11 mouse cellular contexts compared by ENCODE assay signal in genomic region chr15:51083677-51084322, GRCm38 (mm10).
DNase-seq lines count a peak whose midpoint lies in the region; ATAC-seq lines count a peak whose summit lies in the region.
"Had no signal": no experiment of that assay in that cellular context is flagged by ENCODE, and none has a peak within 500 bp of the region (broad histone marks: within the 10 kb centered on the region; RNA-seq: fewer than 3 reads in every experiment).

No protein-coding gene starts in this region.

- H3K9ac ChIP-seq in heart, embryonic 12.5 days: no peak overlapping the region
- H3K9ac ChIP-seq: hindbrain, embryonic 13.5 days; midbrain, embryonic 13.5 days had no signal

- peak; percentile 64; the same call in 1 of the 2 replicates for ATAC-seq in cerebellum, adult (ENCODE audit: insufficient number of reproducible peaks, low FRiP score, low TSS enrichment)
- no peak for ATAC-seq in heart, embryonic 12.5 days (ENCODE audit: insufficient number of reproducible peaks, low FRiP score)
- ATAC-seq: midbrain, embryonic 13.5 days had no signal

- no peak overlapping the region for H3K27ac ChIP-seq in heart, embryonic 12.5 days (ENCODE audit: poor library complexity, severe bottlenecking)
- H3K27ac ChIP-seq in heart, embryonic 10.5 days: no peak overlapping the region
- H3K27ac ChIP-seq: hindbrain, embryonic 13.5 days; midbrain, embryonic 13.5 days had no signal

- intact Hi-C loops in heart, postnatal 10 days (cut with DNase I): no loop called here

- no peaks in the 10 kb centered on the region for H3K27me3 ChIP-seq in heart, embryonic 12.5 days (replicated peaks)
- no peaks in the 10 kb centered on the region for H3K27me3 ChIP-seq in heart, embryonic 10.5 days (ENCODE audit: insufficient read depth, poor library complexity, severe bottlenecking)
- H3K27me3 ChIP-seq: hindbrain, embryonic 13.5 days; midbrain, embryonic 13.5 days had no signal

- 55% methylated on average over 12 of the region's 12 CpGs for WGBS in heart, embryonic 12.5 days
- 63% methylated on average over 12 of the region's 12 CpGs for WGBS in heart, embryonic 10.5 days

- no peaks in the 10 kb centered on the region for H3K9me3 ChIP-seq in heart, embryonic 12.5 days (replicated peaks)
- H3K9me3 ChIP-seq in heart, embryonic 10.5 days: no peaks in the 10 kb centered on the region
- H3K9me3 ChIP-seq: hindbrain, embryonic 13.5 days; midbrain, embryonic 13.5 days had no signal

- no peak overlapping the region for H3K4me3 ChIP-seq in heart, embryonic 12.5 days
- no peak overlapping the region for H3K4me3 ChIP-seq in heart, embryonic 10.5 days
- H3K4me3 ChIP-seq: hindbrain, embryonic 13.5 days; midbrain, embryonic 13.5 days had no signal

- H3K4me1 ChIP-seq in heart, embryonic 12.5 days (replicated peaks): peaks cover 5% of the 10 kb centered on the region; the same call in 1 of the 2 replicates
- no peaks in the 10 kb centered on the region for H3K4me1 ChIP-seq in heart, embryonic 10.5 days
- H3K4me1 ChIP-seq: hindbrain, embryonic 13.5 days; midbrain, embryonic 13.5 days had no signal

- peak overlapping the region; percentile 55 for H3K4me2 ChIP-seq in heart, embryonic 12.5 days
- H3K4me2 ChIP-seq: hindbrain, embryonic 13.5 days; midbrain, embryonic 13.5 days had no signal

- H3K36me3 ChIP-seq in heart, embryonic 12.5 days: no peaks in the 10 kb centered on the region
- no peaks in the 10 kb centered on the region for H3K36me3 ChIP-seq in heart, embryonic 10.5 days
- H3K36me3 ChIP-seq: hindbrain, embryonic 13.5 days; midbrain, embryonic 13.5 days had no signal

- DNase-seq in cerebellum, adult 9-10 months: no peak
- no peak for DNase-seq in heart, embryonic 10.5 days (ENCODE audit: low spot score)
- DNase-seq in 3T3-L1 (ENCODE audit: low read depth, low spot score): peak; percentile 5
- peak; percentile 4 to 8 for DNase-seq in heart, postnatal 10 days
- no peak for DNase-seq in kidney, adult 18-20 months
- DNase-seq in ovary, postnatal 10 days (ENCODE audit: low spot score): no peak
- DNase-seq: layer of hippocampus, postnatal 36 days had no signal

Comparison
In these comparisons a context has a peak if more than half of its experiments do, and no peak if none do; other contexts are left out.
1. DNase-seq: peak in 3T3-L1 (single experiment) and heart, postnatal 10 days (2 of 2); none in cerebellum, adult 9-10 months (single experiment), heart, embryonic 10.5 days (single experiment), kidney, adult 18-20 months (single experiment) and ovary, postnatal 10 days (single experiment).